Mouse (Mus musculus) myocyte (in vitro differentiated cells): ENCODE measurements around the gene Idh2. TPM values are rescaled to one million over a fixed set of nuclear protein-coding genes. Genes with fewer than 3 reads are reported as not detected.

ENCODE experiments used
- H3K27me3 ChIP-seq: one replicate; pipeline ENCODE4 v1.6.1; 2011; ENCODE audit not compliant: control insufficient read depth, insufficient read depth, insufficient read length
- H3K36me3 ChIP-seq: one replicate; pipeline ENCODE4 v1.6.1; 2011; ENCODE audit not compliant: control insufficient read depth, insufficient read depth
- H3K4me2 ChIP-seq: one replicate; pipeline ENCODE4 v1.6.1; 2011; ENCODE audit warnings: low read depth, control low read depth
- H3K4me3 ChIP-seq: one replicate; pipeline ENCODE4 v1.5.1; 2011; ENCODE audit warnings: mild to moderate bottlenecking, control low read depth, moderate library complexity
- H3K79me2 ChIP-seq: one replicate; pipeline ENCODE4 v1.6.1; 2011; ENCODE audit not compliant: control insufficient read depth, insufficient read depth
- H3ac ChIP-seq: one replicate; pipeline ENCODE4 v1.6.1; 2011; ENCODE audit not compliant: control insufficient read depth, insufficient read length
- CEBPB ChIP-seq: IDR thresholded peaks from 2 replicates; pipeline ENCODE4 v1.6.1; 2011; ENCODE audit warnings: mild to moderate bottlenecking, moderate library complexity; ENCODE audit not compliant: poor library complexity, insufficient read depth, severe bottlenecking
- E2F4 ChIP-seq: IDR thresholded peaks from one replicate; pipeline ENCODE4 v1.6.1; 2011; ENCODE audit warnings: mild to moderate bottlenecking, control low read depth, moderate library complexity; ENCODE audit not compliant: insufficient read depth
- MAX ChIP-seq: IDR thresholded peaks from one replicate; pipeline ENCODE4 v1.6.1; 2011; ENCODE audit warnings: low read depth, mild to moderate bottlenecking, control low read depth
- MYOD1 ChIP-seq, 3 experiments: IDR thresholded peaks; one replicate each; pipeline ENCODE4 v1.6.1; 2011; ENCODE audit warnings: control low read depth in 2 of 3, low read depth in 2 of 3, mild to moderate bottlenecking in 2 of 3, moderate library complexity in 1 of 3; ENCODE audit not compliant: insufficient read length in 2 of 3, control insufficient read depth in 1 of 3
- MYOG ChIP-seq, 3 experiments: IDR thresholded peaks; one replicate each; pipeline ENCODE4 v1.6.1; 2011; ENCODE audit warnings: control low read depth in 2 of 3, low read depth in 2 of 3, mild to moderate bottlenecking in 2 of 3; ENCODE audit not compliant: insufficient read length in 2 of 3, control insufficient read depth in 1 of 3, insufficient read depth in 1 of 3
- POLR2A ChIP-seq: IDR thresholded peaks from one replicate; pipeline ENCODE4 v1.6.1; 2011; ENCODE audit warnings: low read depth, mild to moderate bottlenecking, control low read depth, moderate library complexity; ENCODE audit not compliant: insufficient read length
- POLR2AphosphoS2 ChIP-seq: IDR thresholded peaks from one replicate; pipeline ENCODE4 v1.6.1; 2011; ENCODE audit warnings: low read depth, control low read depth; ENCODE audit not compliant: insufficient read length
- REST ChIP-seq: IDR thresholded peaks from one replicate; pipeline ENCODE4 v1.6.1; 2011; ENCODE audit warnings: mild to moderate bottlenecking, control low read depth, moderate library complexity; ENCODE audit not compliant: insufficient read depth, insufficient read length
- SRF ChIP-seq: IDR thresholded peaks from one replicate; pipeline ENCODE4 v1.6.1; 2011; ENCODE audit warnings: low read depth; ENCODE audit not compliant: control insufficient read depth, insufficient read length
- TCF12 ChIP-seq: IDR thresholded peaks from one replicate; pipeline ENCODE4 v1.6.1; 2011; ENCODE audit warnings: mild to moderate bottlenecking, control low read depth; ENCODE audit not compliant: poor library complexity, insufficient read depth, severe bottlenecking
- TCF3 ChIP-seq: IDR thresholded peaks from one replicate; pipeline ENCODE4 v1.6.1; 2011; ENCODE audit warnings: low read depth, control low read depth; ENCODE audit not compliant: insufficient read length
- USF1 ChIP-seq: IDR thresholded peaks from one replicate; pipeline ENCODE4 v1.6.1; 2011; ENCODE audit warnings: low read depth, mild to moderate bottlenecking, control low read depth, moderate library complexity
- polyA plus RNA-seq: library from polyadenylated mRNA; unstranded; fragments of >200 nt; fragmentation: generic; extraction: Trizol; gene quantifications from one replicate; pipeline ENCODE4 v1.2.1, GENCODE M21; 2012; ENCODE audit warnings: missing spikeins

Gene Idh2
- polyA plus RNA-seq, 1 experiment = 159 TPM

- Histone ChIP-seq H3K4me2 (no peak overlapping the region), H3ac (no peak overlapping the region), H3K27me3 (no peaks in the 10 kb centered on the region), H3K4me3 (no peak overlapping the region), H3K36me3 (peaks cover 13% of the 10 kb centered on the region), H3K79me2 (no peaks in the 10 kb centered on the region)
- no peak for TF ChIP-seq SRF
- TF ChIP-seq USF1 = peak; percentile 43
Measured at GRCm38 (mm10) chr7:80098389-80098976, 16.7 kb downstream of the Idh2 start.

- H3K4me2 ChIP-seq = no peak overlapping the region
- TF ChIP-seq SRF (no peak), TCF12 (no peak)
- no peaks in the 10 kb centered on the region for H3K79me2 ChIP-seq
- peaks cover 10% of the 10 kb centered on the region for H3K36me3 ChIP-seq
- no peak overlapping the region for H3ac ChIP-seq
- no peaks in the 10 kb centered on the region for H3K27me3 ChIP-seq
- H3K4me3 ChIP-seq = no peak overlapping the region
Measured at GRCm38 (mm10) chr7:80095598-80096309, 19.4 kb downstream of the Idh2 start.

- TF ChIP-seq E2F4 (no peak), MAX (no peak), SRF (no peak), TCF3 (no peak), REST (no peak), POLR2A (no peak), POLR2AphosphoS2 (no peak), MYOD1 (IDR thresholded peaks at IDR 0.05; ENCODE audit: control insufficient read depth in 1 of 3, insufficient read length in 2 of 3, low read depth in 2 of 3) (no peak), USF1 (no peak)
- Histone ChIP-seq H3K27me3 (no peaks in the 10 kb centered on the region), H3K79me2 (no peaks in the 10 kb centered on the region), H3K36me3 (peaks cover 8% of the 10 kb centered on the region), H3K4me2 (no peak overlapping the region), H3ac (no peak overlapping the region), H3K4me3 (no peak overlapping the region)
Measured at GRCm38 (mm10) chr7:80094481-80094880, 20.7 kb downstream of the Idh2 start.

- Histone ChIP-seq H3K4me3 (no peak overlapping the region), H3K79me2 (no peaks in the 10 kb centered on the region), H3K36me3 (peaks cover 8% of the 10 kb centered on the region), H3ac (no peak overlapping the region), H3K27me3 (no peaks in the 10 kb centered on the region), H3K4me2 (peak overlapping the region; percentile 22)
- TF ChIP-seq MYOG (IDR thresholded peaks at IDR 0.05; ENCODE audit: control insufficient read depth in 1 of 3, insufficient read depth in 1 of 3, insufficient read length in 2 of 3, low read depth in 2 of 3) = no peak
- no peak for TF ChIP-seq POLR2AphosphoS2
- no peak for TF ChIP-seq MYOD1 (IDR thresholded peaks at IDR 0.05; ENCODE audit: control insufficient read depth in 1 of 3, insufficient read length in 2 of 3, low read depth in 2 of 3)
- TF ChIP-seq POLR2A = no peak
- no peak for TF ChIP-seq REST
- no peak for TF ChIP-seq MAX
- TF ChIP-seq SRF = no peak
- no peak for TF ChIP-seq E2F4
- TF ChIP-seq TCF3 = no peak
- TF ChIP-seq TCF12 = no peak
Measured at GRCm38 (mm10) chr7:80092351-80093046, 22.7 kb downstream of the Idh2 start.

- TF ChIP-seq POLR2AphosphoS2 (peak; percentile 6), CEBPB (no peak)
- no peak overlapping the region for H3K4me2 ChIP-seq
- H3K4me3 ChIP-seq = no peak overlapping the region
- H3ac ChIP-seq = no peak overlapping the region
- peaks cover 8% of the 10 kb centered on the region for H3K36me3 ChIP-seq
- no peaks in the 10 kb centered on the region for H3K27me3 ChIP-seq
- H3K79me2 ChIP-seq = no peaks in the 10 kb centered on the region
Measured at GRCm38 (mm10) chr7:80091866-80092210, 23.4 kb downstream of the Idh2 start.
